Mouse (Mus musculus): ENCODE data around the gene Ap2a2. TPM values are rescaled to one million over a fixed set of nuclear protein-coding genes. Genes with fewer than 3 reads are reported as not detected.

The Ap2a2 gene
- total RNA-seq (2022): 10 to 100 TPM; 54.7 to 64.8 (median 63.0) TPM

DNA sequence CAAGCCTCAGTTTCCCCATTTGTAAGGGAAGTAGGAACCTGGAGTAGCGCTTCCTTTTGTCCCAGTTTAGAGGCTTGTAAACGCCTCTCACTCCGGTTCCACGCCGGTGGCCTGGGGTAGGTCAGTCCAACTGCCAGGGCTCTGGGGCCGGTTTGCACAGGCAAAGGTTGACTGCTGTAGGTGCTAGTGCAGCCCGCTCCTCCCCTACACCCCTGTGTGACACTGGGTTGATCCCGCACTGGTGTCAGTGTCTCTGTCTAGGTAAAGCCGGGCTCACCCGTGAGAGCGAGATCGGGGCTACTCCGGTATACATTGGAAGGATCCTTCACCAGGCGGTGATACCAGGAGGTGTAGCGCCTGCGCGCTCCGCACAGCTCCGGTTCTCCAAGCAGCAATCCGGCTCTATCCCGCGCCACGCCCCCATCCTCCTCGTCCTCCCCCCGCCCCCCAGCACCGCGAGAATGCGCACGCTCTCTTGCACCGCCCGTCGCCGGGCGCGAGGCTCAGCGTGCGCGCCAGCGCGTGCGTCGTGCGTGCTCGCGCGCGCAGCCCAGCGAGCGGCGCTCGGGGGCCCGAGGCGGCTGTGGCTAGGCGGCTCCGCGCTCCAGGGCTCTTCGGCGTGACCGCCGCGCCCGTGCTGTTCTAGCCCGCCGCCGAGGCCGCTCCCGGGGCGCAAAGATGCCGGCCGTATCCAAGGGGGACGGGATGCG is at the start of gene Ap2a2:
TSS of gene Ap2a2 (plus strand) at position 492 of the 710 bp plus-strand sequence.
- DNase-seq (ENCODE audit: low spot score in 2 of 2): peak; percentile 74 to 89

DNA sequence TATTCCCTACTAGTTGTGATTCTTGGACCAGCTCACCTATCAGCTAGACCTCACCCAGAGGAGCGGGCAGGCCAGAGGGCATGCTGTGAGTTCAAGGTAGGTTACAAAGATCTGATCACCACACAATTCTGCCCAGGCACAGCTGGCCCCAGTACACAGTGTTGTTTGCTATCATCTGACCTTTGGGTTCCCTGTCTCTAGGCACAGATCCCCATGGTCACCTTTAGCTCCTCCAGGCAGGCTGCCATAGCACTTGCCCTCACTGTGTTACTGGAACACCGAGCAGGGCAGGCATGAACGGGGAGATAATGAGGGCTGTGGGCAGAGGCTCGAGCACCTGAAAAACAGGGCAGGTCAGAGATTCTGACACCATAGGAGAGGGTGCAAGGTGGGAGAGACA is 44.3 kb upstream of the Ap2a2 start:
- no peak for DNase-seq (ENCODE audit: low spot score in 2 of 2)

DNA sequence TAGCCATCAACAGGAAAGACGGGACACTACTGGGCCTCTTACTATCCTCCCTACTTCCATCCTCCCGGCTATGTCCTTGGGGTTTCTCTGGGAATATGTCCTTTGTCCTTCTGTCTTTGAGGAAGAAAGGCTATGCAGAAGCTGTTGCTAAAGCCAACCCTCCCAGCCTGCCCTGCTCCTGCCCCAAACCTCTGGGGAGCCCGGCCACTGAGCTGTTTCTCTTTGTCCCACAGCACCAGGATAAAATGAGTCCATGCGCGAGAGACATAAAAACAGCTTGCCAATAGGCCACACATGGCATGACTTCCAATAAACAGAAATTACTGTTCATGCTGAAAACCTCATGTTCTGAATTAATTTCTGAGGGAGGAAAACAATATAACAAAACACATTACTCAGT is 43.7 kb upstream of the Ap2a2 start:
- no peak for DNase-seq (ENCODE audit: low spot score in 2 of 2)

DNA sequence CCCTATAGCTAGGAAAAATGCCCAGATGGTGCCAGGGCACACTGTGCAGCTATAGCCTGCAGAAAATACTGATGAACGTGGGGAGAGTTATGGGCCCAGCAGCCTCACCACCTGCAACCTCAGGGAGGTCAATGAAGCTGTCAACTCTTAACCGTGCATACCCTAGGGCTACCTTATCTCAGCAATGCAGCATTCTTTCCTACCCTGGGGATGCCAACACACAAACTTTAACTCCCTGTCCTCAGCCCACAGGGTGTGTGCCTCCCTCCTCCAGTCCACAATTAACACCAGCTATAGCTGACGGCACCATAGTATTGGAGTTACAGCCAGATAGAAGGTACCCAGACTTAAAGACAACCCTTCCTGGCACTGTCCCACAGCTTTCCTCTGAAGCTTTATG is 43.0 kb upstream of the Ap2a2 start:
- DNase-seq (ENCODE audit: low spot score in 2 of 2): no peak

DNA sequence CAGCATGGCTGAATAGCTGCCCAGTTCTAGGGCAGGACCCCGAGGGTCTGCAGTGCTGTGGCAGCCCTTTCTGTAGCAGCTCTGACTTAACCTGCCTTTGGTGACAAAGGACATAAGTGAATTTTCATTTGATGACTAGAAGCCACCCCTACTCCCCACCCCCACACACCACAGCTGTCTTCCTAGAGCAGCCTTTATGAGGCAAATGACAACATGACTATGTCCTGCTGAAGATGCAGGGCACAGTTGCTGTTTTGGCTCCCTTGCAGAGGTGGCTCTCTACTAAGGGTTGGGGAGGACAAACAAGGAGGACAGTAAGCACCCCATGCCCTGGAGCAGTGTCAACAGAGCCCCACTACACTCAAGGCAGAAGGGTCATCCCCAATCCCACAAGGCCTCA is 42.2 kb upstream of the Ap2a2 start:
- no peak for DNase-seq (ENCODE audit: low spot score in 2 of 2)

DNA sequence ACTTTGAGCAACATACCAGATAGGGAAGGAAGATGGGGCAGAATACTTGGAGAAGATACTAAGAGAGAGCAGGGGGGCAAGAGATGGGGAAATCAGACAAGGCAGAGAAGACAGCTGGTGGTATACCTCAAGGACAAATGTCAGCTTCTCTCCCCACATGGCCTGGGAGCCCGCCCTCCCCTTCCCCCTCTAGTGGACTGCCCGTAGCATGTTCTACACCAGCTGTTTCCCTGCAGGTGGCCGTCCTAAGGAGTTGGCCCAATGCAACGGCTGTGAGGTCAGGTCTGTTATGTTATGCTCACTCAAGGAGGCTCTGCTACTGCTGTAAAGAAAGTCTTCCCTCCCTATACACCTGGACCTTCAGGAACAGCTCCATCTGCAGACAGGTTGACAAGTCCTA is 39.0 kb upstream of the Ap2a2 start:
- DNase-seq (ENCODE audit: low spot score in 2 of 2): no peak

DNA sequence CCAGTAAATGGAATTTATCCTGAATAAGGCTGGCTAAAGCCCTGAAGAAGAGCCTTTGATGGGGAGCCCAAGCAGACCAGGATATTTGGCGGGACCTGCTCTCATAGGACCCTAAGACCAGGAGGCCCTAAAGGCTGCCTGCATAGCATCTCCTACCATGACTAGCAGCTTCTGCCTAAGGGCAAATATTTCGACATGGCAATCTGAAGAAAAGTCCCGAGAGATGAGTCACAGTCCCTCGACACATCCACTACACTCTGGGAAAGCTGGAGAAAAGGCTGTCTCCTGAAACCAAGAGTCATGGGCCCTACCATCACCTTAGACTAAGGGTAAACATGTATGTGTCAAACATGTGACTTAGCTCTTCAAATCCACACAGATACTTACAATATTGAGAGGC is 37.7 kb upstream of the Ap2a2 start:
- DNase-seq (ENCODE audit: low spot score in 2 of 2): no peak

DNA sequence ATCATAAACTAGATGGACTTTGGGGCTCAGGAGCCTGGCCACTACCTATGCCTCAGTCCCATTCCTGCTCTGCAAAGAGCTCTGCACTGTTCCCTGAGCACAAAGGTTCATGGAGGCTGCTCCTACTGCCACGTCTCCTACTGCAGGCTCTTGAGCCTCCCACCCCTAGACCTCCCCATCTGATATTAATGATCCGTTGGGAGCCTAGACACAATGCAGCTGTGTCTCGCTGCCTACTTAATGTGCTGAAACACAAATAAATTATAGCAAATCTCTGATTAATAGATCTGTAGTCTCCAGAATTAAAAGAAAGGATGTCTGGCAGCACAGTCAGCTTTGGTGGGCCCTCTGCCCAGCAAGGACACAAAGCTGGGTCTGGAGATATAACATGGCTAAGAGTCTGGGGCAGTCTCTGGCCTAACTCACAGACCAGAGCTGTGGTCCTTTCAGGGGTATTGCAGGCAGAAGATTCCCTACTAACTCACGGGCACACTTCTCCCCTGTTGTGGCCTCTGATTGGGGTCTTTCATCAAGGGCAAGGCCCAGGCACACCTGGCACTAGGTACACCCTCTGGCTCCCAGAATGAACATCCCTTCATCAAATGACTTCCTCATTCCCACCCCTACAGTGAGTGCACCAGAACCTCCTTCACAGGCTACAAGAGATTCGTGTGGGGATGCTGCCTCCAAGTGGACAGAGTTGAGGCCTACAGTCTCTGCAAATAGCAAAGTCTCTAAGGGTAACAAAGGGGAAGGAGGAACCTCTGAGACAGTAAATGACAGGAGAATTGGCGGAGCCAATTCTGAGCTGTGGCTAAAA is 37.0 kb upstream of the Ap2a2 start:
- DNase-seq (ENCODE audit: low spot score in 2 of 2): peak; percentile 37 to 38

DNA sequence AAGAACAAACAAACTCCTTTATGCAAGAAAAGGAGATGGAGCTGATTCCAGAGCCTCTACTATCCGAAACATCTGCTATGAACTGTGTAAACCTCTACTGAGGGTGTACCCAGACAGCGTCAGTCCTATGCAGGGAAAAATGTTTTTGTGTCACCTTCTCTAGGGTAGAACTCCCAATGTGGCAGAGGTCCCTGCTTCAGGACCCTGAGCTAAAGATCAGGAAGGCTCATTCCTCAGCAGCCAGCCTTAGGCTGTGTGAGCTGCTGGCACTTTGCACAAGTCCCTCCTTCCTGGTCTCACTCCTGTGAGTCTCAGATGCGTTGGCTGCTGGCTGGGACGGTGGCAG is 36.4 kb upstream of the Ap2a2 start:
- DNase-seq (ENCODE audit: low spot score in 2 of 2): no peak

DNA sequence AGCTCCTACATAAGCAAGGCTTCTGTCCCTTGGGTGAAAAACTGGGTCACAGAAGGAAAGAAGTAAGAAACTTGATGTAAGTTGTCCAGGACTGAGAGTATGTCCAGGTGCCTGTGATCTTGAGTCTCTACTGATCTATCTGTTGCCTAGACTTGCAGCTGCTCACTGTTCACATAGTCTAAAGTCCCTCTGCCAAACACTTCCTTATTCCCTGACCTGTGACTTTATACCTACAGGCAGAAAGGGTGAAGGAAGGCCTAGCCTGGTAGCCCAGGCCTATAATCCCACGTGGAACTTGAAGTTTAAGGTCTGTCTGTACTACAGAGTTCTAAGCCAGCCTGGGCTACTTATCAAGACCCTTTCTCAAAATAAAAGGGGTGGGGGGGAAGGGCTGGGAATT is 26.4 kb upstream of the Ap2a2 start:
- DNase-seq (ENCODE audit: low spot score in 2 of 2): no peak

DNA sequence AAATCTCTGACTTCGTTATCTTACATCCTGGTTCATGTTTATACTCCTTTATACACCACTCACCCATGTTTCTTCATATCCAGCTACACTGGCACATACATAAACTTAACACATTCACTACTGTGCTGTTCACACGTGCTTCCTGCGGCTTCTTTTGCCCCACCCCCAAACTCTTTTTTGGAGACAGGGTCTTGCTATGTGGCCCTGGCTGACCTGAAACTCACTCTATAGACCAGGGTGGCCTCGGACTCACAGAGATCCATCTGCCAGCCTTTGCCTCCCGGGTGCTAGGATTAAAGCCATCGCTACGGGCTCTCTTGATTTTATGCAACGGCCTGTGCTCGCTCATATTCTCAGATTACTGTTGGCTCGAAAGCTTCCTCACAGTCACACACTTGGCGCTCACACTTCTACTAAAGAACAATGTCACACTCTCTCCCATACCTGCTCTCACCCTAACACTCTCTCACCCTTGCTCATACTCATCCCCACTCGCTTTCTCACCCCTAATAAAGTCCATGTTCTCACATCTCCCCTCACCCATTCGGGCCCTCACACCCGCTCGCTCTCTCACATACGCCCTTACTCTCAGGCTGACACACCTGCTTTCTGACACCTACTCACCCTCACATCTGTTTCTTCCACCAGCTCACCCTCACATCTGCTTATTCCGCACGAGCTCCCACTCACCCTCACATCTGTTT is 23.0 kb upstream of the Ap2a2 start:
- no peak for DNase-seq (ENCODE audit: low spot score in 2 of 2)

DNA sequence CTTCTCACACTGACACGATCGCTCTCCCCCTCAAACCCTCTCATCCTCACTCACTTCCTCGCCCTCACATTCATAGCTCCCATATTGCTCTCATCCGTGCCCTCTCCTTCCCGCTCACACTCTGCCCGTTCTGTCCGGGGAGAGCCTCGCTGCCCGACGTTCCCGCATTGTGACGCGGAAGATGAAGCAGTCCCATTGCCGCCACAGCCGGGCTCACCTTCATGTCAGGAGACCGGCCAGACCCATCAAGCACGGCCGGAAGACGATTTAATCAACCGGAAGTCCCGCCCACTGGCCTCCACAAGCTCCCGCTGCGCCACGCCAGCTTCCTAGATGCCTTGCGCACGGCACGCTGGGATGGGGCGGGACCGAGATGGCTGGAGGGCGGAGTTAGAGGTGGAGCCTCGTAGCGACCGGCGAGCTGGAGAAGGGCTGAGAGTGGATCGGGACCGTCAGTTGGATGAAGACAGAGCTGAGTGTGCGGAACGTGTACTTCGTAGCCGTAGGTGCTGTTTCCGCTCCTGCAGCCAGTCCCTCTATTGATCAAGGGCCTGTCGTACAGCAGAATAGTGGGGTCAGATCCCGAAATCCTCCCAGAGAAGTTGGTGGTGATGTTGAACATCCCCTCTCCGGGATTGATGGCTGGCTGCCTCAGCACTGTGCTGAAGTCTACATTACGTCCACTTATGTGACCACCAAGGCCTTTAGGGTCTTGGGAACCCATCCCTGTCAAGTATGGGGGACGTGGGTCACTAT is 22.2 kb upstream of the Ap2a2 start, which contains the start of gene Chid1:
TSS of gene Chid1 (minus strand) at position 302 of the 756 bp plus-strand sequence.
- DNase-seq (ENCODE audit: low spot score in 2 of 2): peak; percentile 96 to 98

DNA sequence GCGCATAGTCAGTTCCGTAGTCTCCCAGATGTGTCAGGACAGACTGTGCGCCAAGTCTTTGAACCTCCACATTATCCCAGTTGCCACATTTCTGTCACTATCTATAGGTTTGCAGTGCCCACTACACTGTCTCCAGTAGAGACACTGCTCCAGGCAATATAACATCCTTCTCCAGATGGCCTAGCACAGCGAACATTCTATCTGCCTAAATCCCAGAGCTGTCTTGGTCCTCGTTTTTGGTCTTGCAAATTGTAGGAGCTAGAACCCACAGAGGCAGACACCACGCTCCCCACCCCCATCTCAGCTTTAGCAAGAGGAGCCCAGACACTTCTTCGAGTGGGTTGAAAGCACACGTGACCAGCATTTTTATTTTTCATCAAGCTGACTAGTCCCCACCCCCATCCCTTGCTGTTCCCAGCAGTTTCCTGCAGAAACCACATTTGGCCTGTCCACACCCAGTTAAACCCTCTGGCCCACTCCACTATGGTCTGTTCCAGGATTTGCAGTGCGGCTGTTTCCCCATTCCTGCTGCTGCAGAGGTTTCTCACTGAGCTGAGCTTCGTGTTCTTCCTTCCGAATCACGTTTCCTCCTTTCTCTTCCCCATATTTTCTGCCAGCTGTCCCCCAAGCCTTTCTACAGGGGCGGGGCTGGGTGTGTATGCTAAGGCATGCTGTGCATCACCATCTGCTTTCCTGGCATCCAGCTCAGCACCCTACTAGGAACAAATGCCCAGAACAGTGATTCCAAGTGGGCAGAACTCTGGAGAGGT is 21.5 kb upstream of the Ap2a2 start:
- DNase-seq (ENCODE audit: low spot score in 2 of 2): peak; percentile 37 to 43

DNA sequence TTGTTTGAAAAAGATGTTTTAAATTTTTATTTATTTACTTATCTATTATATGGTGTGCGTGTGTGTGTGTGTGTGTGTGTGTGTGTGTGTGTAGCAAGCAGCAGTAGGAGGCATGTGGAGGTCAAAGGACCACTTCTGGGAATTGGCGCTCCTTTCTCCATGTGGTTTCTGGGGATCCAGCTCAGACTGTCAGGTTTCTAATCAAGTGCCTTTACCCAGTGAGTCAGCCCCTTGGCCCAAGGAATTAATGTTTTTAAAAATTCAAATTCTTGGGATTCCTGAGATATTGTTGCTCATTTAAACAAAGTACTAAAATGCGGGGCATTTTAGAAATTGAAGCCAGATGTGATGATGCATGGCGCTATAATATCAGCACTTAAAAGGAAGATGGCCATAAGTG is 20.3 kb upstream of the Ap2a2 start:
- DNase-seq (ENCODE audit: low spot score in 2 of 2): no peak

DNA sequence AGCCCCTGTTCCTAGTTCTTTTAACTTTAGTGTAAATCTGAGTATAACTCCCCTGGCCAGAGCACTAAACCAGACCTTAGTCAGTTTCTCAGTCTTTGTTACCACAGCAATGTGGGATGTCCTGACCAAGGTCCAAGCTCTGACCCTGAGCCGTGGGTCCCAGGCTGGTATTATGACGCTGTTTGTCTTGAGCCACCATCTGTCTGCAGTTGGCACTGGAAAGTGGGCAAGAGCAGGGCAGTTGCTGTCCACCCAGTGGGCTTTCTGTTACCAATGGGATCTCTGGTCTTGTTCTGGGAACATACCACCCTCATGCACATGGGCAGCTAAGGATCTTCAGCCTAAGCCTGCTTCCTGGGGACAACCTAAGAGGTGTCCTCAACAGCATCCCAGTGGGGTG is 19.4 kb upstream of the Ap2a2 start:
- no peak for DNase-seq (ENCODE audit: low spot score in 2 of 2)

DNA sequence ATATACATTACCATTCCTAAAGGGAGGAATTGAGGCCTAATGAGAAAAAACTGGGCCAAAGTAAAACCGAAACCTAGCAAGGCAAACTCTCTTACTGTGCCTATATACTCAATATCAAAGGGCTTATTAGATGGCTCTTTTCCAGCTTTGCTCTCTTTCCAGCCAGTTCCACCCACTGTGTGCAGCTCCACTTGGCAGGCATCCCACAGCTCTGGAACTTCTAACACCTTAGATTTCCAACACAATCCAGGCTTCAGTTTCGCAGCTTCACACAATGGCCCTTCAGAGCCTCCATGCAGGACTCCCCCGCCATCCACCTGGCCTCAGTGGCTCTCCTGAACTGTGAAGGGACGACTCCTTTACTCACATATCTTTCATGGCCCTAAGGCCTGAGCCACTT is 17.3 kb upstream of the Ap2a2 start:
- no peak for DNase-seq (ENCODE audit: low spot score in 2 of 2)

DNA sequence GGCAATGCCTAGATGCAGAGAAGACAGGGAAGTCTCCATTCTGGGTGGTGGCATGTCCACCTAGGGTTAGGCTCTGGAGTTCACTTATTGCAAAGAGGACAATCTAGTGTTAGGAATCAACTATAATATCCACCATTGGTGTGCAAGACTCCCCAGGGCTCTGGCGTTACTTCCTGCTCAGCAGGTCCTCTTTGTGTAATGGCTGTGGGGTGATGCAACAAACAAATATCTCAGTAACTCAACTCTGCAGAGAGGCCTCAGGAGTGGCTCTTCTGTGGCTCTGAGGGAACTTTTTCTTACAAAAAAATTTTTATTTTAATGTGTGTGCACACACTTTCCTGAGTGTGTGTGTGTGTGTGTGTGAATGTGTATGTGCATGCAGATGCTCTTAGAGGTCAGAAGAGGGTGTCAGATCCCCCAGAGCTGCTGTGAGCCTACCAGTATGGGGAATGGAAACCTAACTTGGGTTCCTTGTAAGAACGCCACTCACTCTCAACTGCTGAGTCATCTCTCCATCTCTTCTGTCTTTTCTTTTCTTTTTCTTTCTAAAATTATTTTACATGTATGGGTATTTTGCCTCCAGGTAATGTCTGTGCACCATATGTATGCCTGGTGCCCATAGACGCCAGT is 12.4 kb upstream of the Ap2a2 start:
- no peak for DNase-seq (ENCODE audit: low spot score in 2 of 2)

DNA sequence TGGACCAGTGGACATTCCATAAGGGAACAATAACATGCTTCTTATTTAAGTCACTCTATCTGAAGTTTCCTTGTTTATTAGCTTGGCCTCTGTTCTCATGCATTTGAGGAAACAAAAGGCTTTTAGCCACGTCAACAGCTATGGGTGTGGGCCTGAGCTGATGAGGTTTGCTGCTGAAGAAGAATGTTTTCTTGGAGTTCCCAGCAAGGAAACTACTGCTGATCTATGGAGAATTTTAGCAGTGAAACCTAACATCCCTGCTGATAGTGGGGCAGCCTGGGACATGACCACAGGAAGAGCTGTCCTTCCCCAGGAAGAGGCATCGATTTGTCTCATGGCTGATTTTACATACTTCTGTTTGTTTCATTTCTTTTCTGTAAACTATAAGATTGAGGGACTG is 11.5 kb upstream of the Ap2a2 start:
- no peak for DNase-seq (ENCODE audit: low spot score in 2 of 2)

DNA sequence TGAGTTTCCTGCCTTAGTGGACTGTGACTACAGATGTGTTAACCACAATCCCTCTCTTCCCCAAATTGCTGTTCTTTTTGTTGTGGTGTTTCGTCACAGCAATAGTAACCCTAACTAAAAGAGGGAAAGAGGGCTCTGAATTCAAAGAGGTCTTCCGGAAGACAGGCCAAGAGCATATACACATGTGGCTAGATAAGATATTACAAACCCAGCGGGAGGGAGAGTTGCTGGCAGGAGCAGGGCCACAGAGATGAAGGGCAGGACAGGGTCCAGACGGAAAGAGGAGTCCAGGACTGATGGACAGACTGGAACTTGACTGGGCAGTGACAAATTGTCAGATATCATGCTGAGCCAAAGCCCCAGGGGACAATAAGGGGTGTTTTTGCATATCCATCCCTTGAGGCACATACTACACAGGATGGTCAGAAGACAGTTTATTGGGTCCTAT is 3.6 kb upstream of the Ap2a2 start:
- DNase-seq (ENCODE audit: low spot score in 2 of 2): no peak

DNA sequence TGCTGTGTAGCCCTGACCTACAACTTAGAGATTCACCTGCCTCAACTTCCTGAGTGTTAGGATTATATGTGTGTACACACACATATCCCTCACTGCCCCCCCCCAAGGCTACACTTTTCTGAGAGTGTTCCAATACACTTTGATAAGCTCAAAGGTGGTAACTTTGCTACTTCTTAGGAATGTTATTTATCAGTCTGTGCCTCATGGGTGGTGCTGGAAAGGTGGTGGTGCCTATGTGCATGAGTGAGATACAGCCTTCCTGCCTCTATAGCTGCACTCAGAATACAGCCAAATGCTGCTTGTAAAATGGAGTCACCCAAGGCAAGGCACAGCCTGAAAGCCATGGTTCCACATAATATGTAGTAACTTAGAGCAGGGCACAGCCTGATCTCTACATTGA is 3.0 kb upstream of the Ap2a2 start:
- no peak for DNase-seq (ENCODE audit: low spot score in 2 of 2)

Data from gastrocnemius, adult 8-10 months (tissue).